Mouse (Mus musculus): ENCODE measurements around the gene E330014E10Rik. TPM values are rescaled to one million over a fixed set of nuclear protein-coding genes. Genes with fewer than 3 reads are reported as not detected.
"Not testable (repeated sequence)": the region's sequence is repeated elsewhere in the genome, so short reads cannot be mapped to it uniquely, and the experiment has no call there.

The E330014E10Rik gene
- polyA plus RNA-seq (2016; fragmentation: Nextera tagmentation; extraction: Ambion mirVana), result not detected in 2 replicates

DNA sequence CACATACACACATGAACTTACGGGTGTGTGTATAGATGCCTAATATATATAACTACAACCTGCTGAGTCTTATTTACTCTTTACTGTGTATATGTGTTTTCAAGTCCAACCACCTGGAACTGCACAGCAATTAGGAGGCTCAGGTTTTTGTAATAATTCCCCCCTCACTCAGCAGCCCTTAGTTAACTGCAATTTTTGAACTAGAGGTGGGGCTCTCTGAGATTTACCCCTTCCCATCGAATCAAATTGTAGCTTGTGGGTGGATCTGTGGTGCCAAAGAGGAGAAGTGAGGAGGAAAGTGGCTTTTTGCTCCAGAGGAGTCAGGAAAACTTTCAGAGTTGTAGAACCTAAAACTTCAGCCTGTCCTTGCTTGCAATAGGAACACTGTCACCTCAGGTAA, at the start of gene E330014E10Rik:
Gene E330014E10Rik (plus strand): TSS at position 301 of the 400 bp plus-strand sequence.
- WGBS, result no CpG with 5 or more reads among the region's 2 CpGs
- not testable (repeated sequence) for H3K27me3 ChIP-seq (ENCODE audit: low read depth, poor library complexity, severe bottlenecking); H3K4me3 ChIP-seq; H3K4me1 ChIP-seq; H3K27ac ChIP-seq; H3K36me3 ChIP-seq; DNase-seq (ENCODE audit: low spot score); H3K9me3 ChIP-seq (replicated peaks)

DNA sequence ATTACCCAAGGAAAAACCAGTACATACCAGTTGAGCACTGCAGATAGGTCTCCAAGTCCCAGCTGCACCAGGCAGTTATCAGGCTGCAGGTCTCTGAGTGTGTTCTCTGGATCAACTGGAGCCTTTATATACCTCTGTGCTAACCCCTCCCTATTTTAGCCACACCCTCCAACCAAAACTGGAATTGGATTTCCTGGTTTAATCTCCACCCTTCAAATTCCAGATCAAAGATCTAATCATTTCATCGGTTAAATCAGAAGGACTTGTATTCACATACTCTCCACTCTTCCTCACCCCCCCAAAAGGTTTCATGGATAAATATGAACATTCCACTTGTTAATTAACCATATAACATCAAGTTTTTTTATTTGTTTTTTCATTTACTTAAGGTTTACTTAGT, 39.7 kb upstream of the E330014E10Rik start, which contains the start of gene Gm7978:
Gene Gm7978 (minus strand): TSS at position 101 of the 400 bp plus-strand sequence.
- H3K4me1 ChIP-seq; H3K27me3 ChIP-seq (ENCODE audit: low read depth, poor library complexity, severe bottlenecking); H3K36me3 ChIP-seq; H3K4me3 ChIP-seq; H3K27ac ChIP-seq; DNase-seq (ENCODE audit: low spot score); H3K9me3 ChIP-seq (replicated peaks): not testable (repeated sequence)
- whole genome bisulfite sequencing, result no CpG with 5 or more reads among the region's 1 CpGs

DNA sequence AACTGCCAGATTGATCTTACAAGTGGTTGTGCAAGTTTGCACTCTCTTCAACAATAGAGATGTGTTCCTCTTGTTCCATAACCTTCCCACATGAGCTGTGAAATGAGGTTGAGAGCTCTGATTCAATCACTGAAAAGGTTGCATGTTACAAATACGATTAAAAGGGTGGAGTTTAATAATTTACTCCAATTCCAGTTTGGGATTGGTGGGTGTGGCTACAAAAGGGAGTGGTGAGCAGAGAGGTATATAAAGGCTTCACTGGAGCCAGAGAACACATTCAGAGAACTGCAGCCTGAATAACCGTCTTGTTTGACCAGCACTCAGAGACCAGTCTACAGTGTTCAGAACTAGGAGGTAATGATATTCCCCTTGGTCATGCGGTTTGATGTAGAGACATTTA, 34.1 kb upstream of the E330014E10Rik start, which contains the start of gene Gm7982:
Gene Gm7982 (plus strand): TSS at position 301 of the 400 bp plus-strand sequence.
- not testable (repeated sequence) for H3K36me3 ChIP-seq; H3K4me1 ChIP-seq; H3K4me3 ChIP-seq; H3K27me3 ChIP-seq (ENCODE audit: low read depth, poor library complexity, severe bottlenecking); H3K9me3 ChIP-seq (replicated peaks); H3K27ac ChIP-seq; DNase-seq (ENCODE audit: low spot score)
- WGBS, result no CpG with 5 or more reads among the region's 3 CpGs

DNA sequence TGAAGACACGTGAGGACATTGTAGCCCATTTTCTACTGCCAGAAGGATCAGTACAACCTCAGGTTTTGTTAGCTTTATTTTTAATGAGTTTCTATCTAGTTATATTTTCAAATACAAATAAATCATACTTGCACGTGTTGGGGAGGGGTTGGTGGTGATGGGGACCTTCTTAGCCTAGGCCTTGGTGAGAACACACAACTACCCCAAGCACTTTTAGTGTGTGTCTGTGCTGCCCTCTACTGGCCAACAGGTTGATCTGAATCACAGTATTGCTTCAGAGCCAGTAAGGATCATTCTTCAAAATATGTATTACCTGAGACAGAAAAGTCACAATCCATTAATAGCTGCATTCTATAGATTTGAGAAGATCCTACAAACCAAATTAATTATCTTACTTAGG, 35.1 kb downstream of the E330014E10Rik start:
- not testable (repeated sequence) for H3K9me3 ChIP-seq (replicated peaks); H3K27me3 ChIP-seq (ENCODE audit: low read depth, poor library complexity, severe bottlenecking); H3K4me3 ChIP-seq; H3K36me3 ChIP-seq; H3K27ac ChIP-seq; H3K4me1 ChIP-seq; DNase-seq (ENCODE audit: low spot score)
- WGBS, result 61% methylated on average over 2 of the region's 2 CpGs

DNA sequence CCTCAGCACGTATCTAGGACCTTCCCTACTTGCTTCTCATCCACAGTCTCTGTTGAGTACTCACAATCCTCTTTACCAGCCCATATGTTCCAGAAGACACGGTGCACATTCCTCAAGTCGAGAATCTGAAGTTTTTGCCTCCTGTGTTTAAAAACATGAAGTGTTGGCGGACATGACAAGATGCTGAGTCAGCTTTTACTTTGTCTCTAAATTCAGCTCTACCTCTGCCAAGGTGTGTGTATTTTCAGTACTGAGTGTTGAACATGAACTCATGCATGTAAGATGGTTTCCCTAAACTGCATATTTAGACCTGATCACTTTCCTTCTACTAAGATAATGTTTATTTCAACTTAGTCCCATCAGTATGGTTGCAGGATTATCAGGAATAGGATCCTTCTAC, 60.8 kb downstream of the E330014E10Rik start:
- no peak overlapping the region for H3K4me3 ChIP-seq
- 81% methylated on average over 4 of the region's 4 CpGs for WGBS
- H3K9me3 ChIP-seq (replicated peaks), result no peaks in the 10 kb centered on the region
- no peak overlapping the region for H3K27ac ChIP-seq
- H3K4me1 ChIP-seq, result no peaks in the 10 kb centered on the region
- no peaks in the 10 kb centered on the region for H3K36me3 ChIP-seq
- no peaks in the 10 kb centered on the region for H3K27me3 ChIP-seq (ENCODE audit: low read depth, poor library complexity, severe bottlenecking)
- DNase-seq (ENCODE audit: low spot score), result no peak

DNA sequence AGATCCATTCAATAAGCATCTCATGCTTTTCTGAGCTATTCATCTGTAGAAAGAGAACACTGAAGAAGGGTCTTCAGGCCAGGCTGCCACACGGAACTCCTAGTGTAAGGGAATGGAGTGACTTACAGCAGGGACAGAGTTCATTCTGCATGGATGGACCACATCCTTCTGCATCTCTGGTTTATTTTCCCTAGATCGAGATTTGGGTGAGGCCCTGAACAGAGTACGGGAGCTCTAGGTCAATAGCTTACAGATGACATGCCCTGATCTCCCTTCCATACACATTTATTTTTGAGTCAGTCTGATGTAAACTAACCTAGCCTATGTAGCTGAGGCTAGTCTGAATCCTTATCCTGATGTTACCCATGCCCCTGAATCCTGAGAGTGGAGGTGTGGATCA, 78.2 kb downstream of the E330014E10Rik start:
- Histone ChIP-seq H3K36me3 (no peaks in the 10 kb centered on the region), H3K9me3 (replicated peaks) (no peaks in the 10 kb centered on the region), H3K27ac (no peak overlapping the region), H3K27me3 (ENCODE audit: low read depth, poor library complexity, severe bottlenecking) (no peaks in the 10 kb centered on the region), H3K4me3 (no peak overlapping the region), H3K4me1 (no peaks in the 10 kb centered on the region)
- DNase-seq (ENCODE audit: low spot score), result no peak
- whole genome bisulfite sequencing, result 92% methylated on average over 3 of the region's 3 CpGs

Other genes starting within 250 kb of the E330014E10Rik start
- not detected in 2 replicates for gene Gm7971, start 181.1 kb upstream of the E330014E10Rik start, polyA plus RNA-seq (2016; fragmentation: Nextera tagmentation; extraction: Ambion mirVana)
- not detected in 2 replicates for gene Gm7978, start 39.8 kb upstream of the E330014E10Rik start, polyA plus RNA-seq (2016; fragmentation: Nextera tagmentation; extraction: Ambion mirVana)
- gene Gm7982, start 34.0 kb upstream of the E330014E10Rik start, polyA plus RNA-seq (2016; fragmentation: Nextera tagmentation; extraction: Ambion mirVana), result not detected in 2 replicates
- 0.20 and 0.39 TPM in 2 replicates for gene Cxcl13, start 181.0 kb downstream of the E330014E10Rik start, polyA plus RNA-seq (2016; fragmentation: Nextera tagmentation; extraction: Ambion mirVana)

All from limb, embryonic 10.5 days (tissue).